In genomic region chr17:94764711-94765110, GRCm38 (mm10) we compare ENCODE assay signal across 18 mouse cellular contexts. TPM values are rescaled to one million over a fixed set of nuclear protein-coding genes. Genes with fewer than 3 reads are reported as not detected.
DNase-seq lines count a peak whose midpoint lies in the region; ATAC-seq and TF ChIP-seq lines count a peak whose summit lies in the region.
"Had no signal": no experiment of that assay in that cellular context is flagged by ENCODE, and none has a peak within 500 bp of the region (broad histone marks: within the 10 kb centered on the region; RNA-seq: fewer than 3 reads in every experiment).

No protein-coding gene starts in this region.

- no peak for TF ChIP-seq CTCF in MEL (IDR thresholded peaks at IDR 0.05 in 2 of 3, conservative IDR thresholded peaks at IDR 0.05 in 1 of 3; ENCODE audit: control insufficient read depth in 1 of 3, insufficient read depth in 1 of 3, low read depth in 2 of 3, low read length in 3 of 3, poor library complexity in 1 of 3, severe bottlenecking in 1 of 3)

- H3K4me3 ChIP-seq in MEL (ENCODE audit: control insufficient read depth in 1 of 2, insufficient read depth in 1 of 2, low read depth in 2 of 2, low read length in 2 of 2): no peak overlapping the region
- H3K4me3 ChIP-seq in liver, embryonic 15.5 days (replicated peaks): no peak overlapping the region
- H3K4me3 ChIP-seq: embryonic facial prominence, embryonic 12.5 days; heart, embryonic 13.5 days; hindbrain, embryonic 15.5 days had no signal

- H3K9ac ChIP-seq in MEL (ENCODE audit: control insufficient read depth, low read depth, low read length, poor library complexity, severe bottlenecking): no peak overlapping the region
- no peak overlapping the region for H3K9ac ChIP-seq in liver, embryonic 15.5 days
- H3K9ac ChIP-seq: embryonic facial prominence, embryonic 12.5 days; heart, embryonic 13.5 days; hindbrain, embryonic 15.5 days had no signal

- no peak overlapping the region for H3K4me2 ChIP-seq in liver, embryonic 15.5 days
- H3K4me2 ChIP-seq: embryonic facial prominence, embryonic 12.5 days; heart, embryonic 13.5 days; hindbrain, embryonic 15.5 days had no signal

- H3K4me1 ChIP-seq in MEL (ENCODE audit: control insufficient read depth in 1 of 2, insufficient read depth in 2 of 2, low read length in 2 of 2): peaks cover 0 to 2% of the 10 kb centered on the region in 2 experiments; a peak in 1 of 4 replicates
- no peaks in the 10 kb centered on the region for H3K4me1 ChIP-seq in liver, embryonic 15.5 days (replicated peaks)
- H3K4me1 ChIP-seq: embryonic facial prominence, embryonic 12.5 days; heart, embryonic 13.5 days; hindbrain, embryonic 15.5 days had no signal

- intact Hi-C loops in left cerebral cortex, postnatal 14 days (cut with DNase I): no loop called here

- H3K36me3 ChIP-seq in MEL (ENCODE audit: control insufficient read depth in 1 of 2, insufficient read depth in 2 of 2, low read length in 2 of 2): peaks cover 0 to 21% of the 10 kb centered on the region in 2 experiments; a peak in 2 of 4 replicates
- H3K36me3 ChIP-seq in liver, embryonic 15.5 days (replicated peaks): peaks cover 69% of the 10 kb centered on the region
- H3K36me3 ChIP-seq: hindbrain, embryonic 15.5 days had no signal

- H3K79me2 ChIP-seq in MEL (ENCODE audit: control insufficient read depth, insufficient read depth, low read length, poor library complexity): no peaks in the 10 kb centered on the region

- no peaks in the 10 kb centered on the region for H3K9me3 ChIP-seq in MEL (replicated peaks; ENCODE audit: insufficient read depth, low read length)
- H3K9me3 ChIP-seq in liver, embryonic 15.5 days (replicated peaks): no peaks in the 10 kb centered on the region
- H3K9me3 ChIP-seq: embryonic facial prominence, embryonic 12.5 days; heart, embryonic 13.5 days; hindbrain, embryonic 15.5 days had no signal

- no peak for TF ChIP-seq RAD21 in MEL (IDR thresholded peaks at IDR 0.05; ENCODE audit: low read depth, low read length)

- no peaks in the 10 kb centered on the region for H3K27me3 ChIP-seq in MEL (ENCODE audit: control insufficient read depth in 1 of 2, insufficient read depth in 2 of 2, low read length in 2 of 2)
- H3K27me3 ChIP-seq in liver, embryonic 15.5 days: no peaks in the 10 kb centered on the region
- H3K27me3 ChIP-seq: CH12.LX; embryonic facial prominence, embryonic 12.5 days; heart, embryonic 13.5 days; hindbrain, embryonic 15.5 days had no signal

- H3K27ac ChIP-seq in MEL (ENCODE audit: control insufficient read depth, low read depth, low read length): no peak overlapping the region
- H3K27ac ChIP-seq in liver, embryonic 15.5 days (replicated peaks): no peak overlapping the region
- H3K27ac ChIP-seq: embryonic facial prominence, embryonic 12.5 days; heart, embryonic 13.5 days; hindbrain, embryonic 15.5 days had no signal

- ATAC-seq in liver, embryonic 15.5 days (ENCODE audit: insufficient read depth): peak; percentile 56
- peak; percentile 65 for ATAC-seq in megakaryocyte-erythroid progenitor cell, adult 5-6 weeks (replicated peaks; ENCODE audit: low FRiP score, low TSS enrichment, poor library complexity, severe bottlenecking)
- ATAC-seq: forebrain, embryonic 16.5 days had no signal

- TF ChIP-seq POLR2A in MEL (IDR thresholded peaks at IDR 0.05; ENCODE audit: control insufficient read depth in 1 of 2, insufficient read depth in 1 of 2, low read depth in 1 of 2, low read length in 2 of 2, poor library complexity in 1 of 2): no peak

- 57% methylated on average over 3 of the region's 3 CpGs for WGBS in liver, embryonic 15.5 days (ENCODE audit: insufficient replicate concordance)

- DNase-seq in MEL (ENCODE audit: low read depth, low spot score): peak; percentile 18
- DNase-seq in c-Kit-positive CD71-positive TER-119-positive erythroid progenitor cells, embryonic 14.5 days (ENCODE audit: low spot score): peak; percentile 20
- no peak for DNase-seq in kidney, adult 11 months
- DNase-seq in left cerebral cortex, postnatal 14 days (ENCODE audit: low spot score in 2 of 2): no peak
- DNase-seq: adrenal gland, adult 8-10 months; adrenal gland, postnatal 36 days; cerebellum, adult 11-12 months; cerebellum, adult 9-10 months; cerebellum, postnatal 25 days; gastrocnemius, postnatal 14 days; heart, postnatal 36 days had no signal

- TF ChIP-seq EP300 in MEL (IDR thresholded peaks at IDR 0.05; ENCODE audit: low read depth in 1 of 2, low read length in 2 of 2): peak; percentile 8 to 52; a peak in 2 of 4 replicates

TF ChIP-seq in MEL, 35 proteins besides CTCF, POLR2A, EP300 and RAD21:
- TF ChIP-seq POLR2AphosphoS2 (IDR thresholded peaks at IDR 0.05; ENCODE audit: low read length): no peak
- TF ChIP-seq ETS1 (IDR thresholded peaks at IDR 0.05; ENCODE audit: low read depth, low read length): peak; percentile 49; the same call in 1 of the 2 replicates
- TF ChIP-seq SMC3 (IDR thresholded peaks at IDR 0.05; ENCODE audit: low read depth, low read length): no peak
- TF ChIP-seq ZKSCAN1 (IDR thresholded peaks at IDR 0.05; ENCODE audit: low read depth, low read length): no peak
- TF ChIP-seq CHD2 (IDR thresholded peaks at IDR 0.05; ENCODE audit: low read length): no peak
- TF ChIP-seq MAFK (IDR thresholded peaks at IDR 0.05; ENCODE audit: borderline replicate concordance, low read depth, low read length): no peak
- TF ChIP-seq ZMIZ1 (IDR thresholded peaks at IDR 0.05; ENCODE audit: low read depth, low read length): no peak
- TF ChIP-seq NELFE (IDR thresholded peaks at IDR 0.05; ENCODE audit: low read depth, low read length): no peak
- no peak for TF ChIP-seq POLR2AphosphoS5 (IDR thresholded peaks at IDR 0.05; ENCODE audit: borderline replicate concordance, low read depth, low read length)
- no peak for TF ChIP-seq SIN3A (IDR thresholded peaks at IDR 0.05; ENCODE audit: low read length)
- TF ChIP-seq MAZ (IDR thresholded peaks at IDR 0.05; ENCODE audit: low read depth, low read length): no peak
- TF ChIP-seq TCF12 (IDR thresholded peaks at IDR 0.05; ENCODE audit: low read depth, low read length): peak; percentile 61; the same call in 1 of the 2 replicates
- TF ChIP-seq GATA1 (IDR thresholded peaks at IDR 0.05; ENCODE audit: low read depth, low read length): peak; percentile 38; the same call in 1 of the 2 replicates
- TF ChIP-seq ELF1 (IDR thresholded peaks at IDR 0.05; ENCODE audit: low read depth, low read length): no peak
- TF ChIP-seq NRF1 (IDR thresholded peaks at IDR 0.05; ENCODE audit: insufficient read depth, low read depth, low read length, poor library complexity, severe bottlenecking): no peak
TF ChIP-seq in MEL: peak in this region for 3.

RNA-seq across cellular contexts. Expression of gene Mettl4, which starts 14.9 kb away (rescaled TPM):
- 19.6 and 19.9 TPM in 2 replicates for total RNA-seq in MEL (2012; rRNA removed)
- 10 to 100 TPM in 1 of 2 experiments, not detected in 1; 13.4 TPM for polyA plus RNA-seq in MEL (2012; ENCODE audit: insufficient read depth in 1 of 2, insufficient read length in 2 of 2, low read depth in 1 of 2, low replicate concordance in 2 of 2, missing spikeins in 1 of 2)
- 9.7 and 9.9 TPM in 2 replicates for polyA plus RNA-seq in liver, embryonic 15.5 days (2015; fragmentation: Nextera tagmentation; extraction: Ambion mirVana)
- 34.6 and 35.8 TPM in 2 replicates for total RNA-seq in megakaryocyte-erythroid progenitor cell, adult 5-6 weeks (2014; fragmentation: Nextera tagmentation)
- 32.0 and 40.6 TPM in 2 replicates for total RNA-seq in megakaryocyte-erythroid progenitor cell, adult 5-6 weeks (2017)
- total RNA-seq in left cerebral cortex, postnatal 14 days (2021): 10 to 100 TPM; 15.6 to 17.0 TPM

Comparison
In these comparisons a context has a peak if more than half of its experiments do, and no peak if none do; other contexts are left out.
1. DNase-seq: peak in MEL (single experiment) and c-Kit-positive CD71-positive TER-119-positive erythroid progenitor cells, embryonic 14.5 days (single experiment); none in kidney, adult 11 months (single experiment) and left cerebral cortex, postnatal 14 days (0 of 2).